Mouse (Mus musculus): ENCODE data around the gene Cdh12.

DNA sequence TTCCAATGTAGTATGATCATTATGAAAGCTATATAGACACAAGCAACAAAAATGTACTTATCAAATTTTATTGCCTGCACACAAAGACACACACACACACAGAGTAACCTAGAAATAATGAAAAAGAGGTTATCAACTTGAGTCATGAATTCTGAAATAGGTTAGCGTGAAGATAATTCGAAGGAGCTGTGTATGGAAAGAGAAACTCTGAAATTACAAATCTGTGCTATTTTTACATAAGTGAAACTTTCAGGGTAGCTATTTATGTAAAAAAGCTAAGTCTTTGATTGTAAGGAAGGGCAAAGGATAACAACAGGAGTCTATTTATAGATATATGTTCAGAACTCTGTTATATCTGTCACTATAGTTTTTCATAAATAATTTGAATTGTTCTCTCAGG, 427.9 kb downstream of the Cdh12 start:
- TF ChIP-seq CTCF (IDR thresholded peaks at IDR 0.05; ENCODE audit: borderline replicate concordance, control insufficient read depth, extremely low read depth, insufficient read depth, low read length, poor library complexity) = no peak
- TF ChIP-seq POLR2A (IDR thresholded peaks at IDR 0.05; ENCODE audit: control insufficient read depth, extremely low read depth, insufficient read depth, low read length, poor library complexity) = no peak

All from thymus, adult 2 months (tissue).